7 mouse cellular contexts compared by ENCODE assay signal in genomic region chr11:69156800-69157199, GRCm38 (mm10). TPM values are rescaled to one million over a fixed set of nuclear protein-coding genes. Genes with fewer than 3 reads are reported as not detected.
DNase-seq lines count a peak whose midpoint lies in the region; ATAC-seq and TF ChIP-seq lines count a peak whose summit lies in the region.

Alox12b (plus strand) TSS chr11:69156989.

- no peak for TF ChIP-seq EP300 in liver, postnatal 0 days (IDR thresholded peaks at IDR 0.05; ENCODE audit: low read depth)

- H3K27me3 ChIP-seq in liver, postnatal 0 days (ENCODE audit: insufficient read depth, low read length): peaks cover 35% of the 10 kb centered on the region
- H3K27me3 ChIP-seq in embryonic facial prominence, embryonic 11.5 days (ENCODE audit: control insufficient read depth, insufficient read depth, low read length): peaks cover 8% of the 10 kb centered on the region
- peaks cover 57% of the 10 kb centered on the region for H3K27me3 ChIP-seq in hindbrain, embryonic 13.5 days
- H3K27me3 ChIP-seq in neural tube, embryonic 11.5 days (ENCODE audit: control insufficient read depth, insufficient read depth, low read length): peaks cover 16% of the 10 kb centered on the region

- intact Hi-C loops in heart, postnatal 10 days (cut with DNase I): no loop called here

- no peak within 1 kb of the TSS for H3K27ac ChIP-seq in liver, postnatal 0 days (ENCODE audit: low read depth)
- no peak within 1 kb of the TSS for H3K27ac ChIP-seq in embryonic facial prominence, embryonic 11.5 days (replicated peaks; ENCODE audit: low read depth, low read length)
- no peak within 1 kb of the TSS for H3K27ac ChIP-seq in hindbrain, embryonic 13.5 days
- H3K27ac ChIP-seq in neural tube, embryonic 11.5 days (ENCODE audit: low read depth, low read length): no peak within 1 kb of the TSS

- H3K9me3 ChIP-seq in liver, postnatal 0 days (ENCODE audit: low read length): no peaks in the 10 kb centered on the region
- no peaks in the 10 kb centered on the region for H3K9me3 ChIP-seq in embryonic facial prominence, embryonic 11.5 days (replicated peaks; ENCODE audit: control insufficient read depth, low read length)
- no peaks in the 10 kb centered on the region for H3K9me3 ChIP-seq in hindbrain, embryonic 13.5 days
- no peaks in the 10 kb centered on the region for H3K9me3 ChIP-seq in neural tube, embryonic 11.5 days (ENCODE audit: control insufficient read depth, low read length)

- no peak within 1 kb of the TSS for H3K4me3 ChIP-seq in liver, postnatal 0 days (ENCODE audit: low read depth, low read length)
- H3K4me3 ChIP-seq in embryonic facial prominence, embryonic 11.5 days (ENCODE audit: low read depth, low read length): peak within 1 kb of the TSS; percentile 16; the same call in 1 of the 2 replicates
- peak within 1 kb of the TSS; percentile 30 for H3K4me3 ChIP-seq in hindbrain, embryonic 13.5 days
- H3K4me3 ChIP-seq in neural tube, embryonic 11.5 days (ENCODE audit: low read depth, low read length): 0 out of 2 replicates have a peak within 1 kb of the TSS, but pooled peaks have one; percentile 3

- H3K9ac ChIP-seq in liver, postnatal 0 days (replicated peaks): no peak within 1 kb of the TSS
- peak within 1 kb of the TSS; percentile 5; the same call in 1 of the 2 replicates for H3K9ac ChIP-seq in embryonic facial prominence, embryonic 11.5 days (replicated peaks; ENCODE audit: low read length)
- peak within 1 kb of the TSS; percentile 59; the same call in 1 of the 2 replicates for H3K9ac ChIP-seq in hindbrain, embryonic 13.5 days
- no peak within 1 kb of the TSS; the same call in 1 of the 2 replicates for H3K9ac ChIP-seq in neural tube, embryonic 11.5 days (ENCODE audit: low read length)

- TF ChIP-seq CTCF in liver, postnatal 0 days (IDR thresholded peaks at IDR 0.05; ENCODE audit: low read depth): no peak

- no peaks in the 10 kb centered on the region for H3K36me3 ChIP-seq in liver, postnatal 0 days (replicated peaks; ENCODE audit: insufficient read depth, low read length)
- no peaks in the 10 kb centered on the region for H3K36me3 ChIP-seq in embryonic facial prominence, embryonic 11.5 days (replicated peaks; ENCODE audit: control insufficient read depth, insufficient read depth, low read depth, low read length)
- no peaks in the 10 kb centered on the region for H3K36me3 ChIP-seq in hindbrain, embryonic 13.5 days
- no peaks in the 10 kb centered on the region for H3K36me3 ChIP-seq in neural tube, embryonic 11.5 days (ENCODE audit: control insufficient read depth, insufficient read depth, low read length)

- WGBS in liver, postnatal 0 days (ENCODE audit: insufficient replicate concordance): 2% methylated on average over 15 of the region's 18 CpGs
- 2% methylated on average over 18 of the region's 18 CpGs for WGBS in embryonic facial prominence, embryonic 11.5 days
- 1% methylated on average over 18 of the region's 18 CpGs for WGBS in hindbrain, embryonic 13.5 days
- 4% methylated on average over 18 of the region's 18 CpGs for WGBS in neural tube, embryonic 11.5 days

- DNase-seq in liver: peak; percentile 20
- DNase-seq in liver, postnatal 0 days: no peak
- peak; percentile 53 for DNase-seq in embryonic facial prominence, embryonic 11.5 days (ENCODE audit: low spot score)
- peak; percentile 77 for DNase-seq in neural tube, embryonic 11.5 days (ENCODE audit: low spot score)
- DNase-seq in cerebellum, adult 9-11 months: no peak
- no peak for DNase-seq in heart, postnatal 10 days

- no peaks in the 10 kb centered on the region for H3K4me1 ChIP-seq in liver, postnatal 0 days (ENCODE audit: insufficient read depth)
- H3K4me1 ChIP-seq in embryonic facial prominence, embryonic 11.5 days (ENCODE audit: control insufficient read depth, insufficient read depth, low read length): no peaks in the 10 kb centered on the region; the same call in 1 of the 2 replicates
- H3K4me1 ChIP-seq in hindbrain, embryonic 13.5 days (replicated peaks): peaks cover 11% of the 10 kb centered on the region
- H3K4me1 ChIP-seq in neural tube, embryonic 11.5 days (ENCODE audit: control insufficient read depth, insufficient read depth, low read length): peaks cover 4% of the 10 kb centered on the region; the same call in 1 of the 2 replicates

- no peak for ATAC-seq in liver, postnatal 0 days
- ATAC-seq in embryonic facial prominence, embryonic 11.5 days (replicated peaks; ENCODE audit: insufficient number of reproducible peaks, low FRiP score, low TSS enrichment, low read depth): 0 out of 2 replicates have a peak, but pooled peaks have one; percentile 48
- peak; percentile 57; the same call in 1 of the 2 replicates for ATAC-seq in hindbrain, embryonic 13.5 days (ENCODE audit: low FRiP score)
- no peak for ATAC-seq in neural tube, embryonic 11.5 days (ENCODE audit: insufficient read depth, low FRiP score, low TSS enrichment)

- H3K4me2 ChIP-seq in liver, postnatal 0 days (ENCODE audit: low read depth, low read length): no peak within 1 kb of the TSS
- H3K4me2 ChIP-seq in embryonic facial prominence, embryonic 11.5 days (ENCODE audit: low read depth, low read length): peak within 1 kb of the TSS; percentile 47
- peak within 1 kb of the TSS; percentile 53 for H3K4me2 ChIP-seq in hindbrain, embryonic 13.5 days
- H3K4me2 ChIP-seq in neural tube, embryonic 11.5 days (ENCODE audit: low read depth): peak within 1 kb of the TSS; percentile 35

RNA-seq across cellular contexts. Expression of gene Alox12b, which starts in this region (rescaled TPM):
- polyA plus RNA-seq in liver, postnatal 0 days (2015; fragmentation: Nextera tagmentation; extraction: Ambion mirVana): not detected in 2 replicates
- 0.20 and 0.27 TPM in 2 replicates for polyA plus RNA-seq in embryonic facial prominence, embryonic 11.5 days (2014; fragmentation: Nextera tagmentation; extraction: Ambion mirVana)
- 0.29 and 0.31 TPM in 2 replicates for polyA plus RNA-seq in hindbrain, embryonic 13.5 days (2015; fragmentation: Nextera tagmentation; extraction: Ambion mirVana)
- polyA plus RNA-seq in neural tube, embryonic 11.5 days (2014; fragmentation: Nextera tagmentation; extraction: Ambion mirVana): not detected in 2 replicates
- total RNA-seq in heart, postnatal 10 days (2021): not detected

Comparison
In these comparisons a context has a peak if more than half of its experiments do, and no peak if none do; other contexts are left out.
1. Peak in DNase-seq, ATAC-seq, H3K4me3 ChIP-seq, H3K9ac ChIP-seq and H3K4me2 ChIP-seq in embryonic facial prominence, embryonic 11.5 days; RNA of the gene not detected or under 1 TPM.
2. Peak in ATAC-seq, H3K4me3 ChIP-seq, H3K9ac ChIP-seq and H3K4me2 ChIP-seq in hindbrain, embryonic 13.5 days; RNA of the gene not detected or under 1 TPM.
3. Peak in DNase-seq, H3K4me3 ChIP-seq and H3K4me2 ChIP-seq in neural tube, embryonic 11.5 days; RNA of the gene not detected or under 1 TPM.